Mouse (Mus musculus) forebrain, embryonic 15.5 days (tissue): ENCODE results near the gene Slc25a34. TPM values are rescaled to one million over a fixed set of nuclear protein-coding genes. Genes with fewer than 3 reads are reported as not detected.

Experiments
- ATAC-seq: fragments of 200-750 bp; cut with Nextera tagmentation; replicated peaks from 2 replicates; pipeline ENCODE4 v1.8.0; 2017; ENCODE audit warnings: mild to moderate bottlenecking, moderate TSS enrichment, moderate library complexity
- H3K27ac ChIP-seq: fragments of 300-500 bp; sonication (generic); replicated peaks from 2 replicates; pipeline ENCODE4 v1.5.1; 2015; ENCODE audit warnings: mild to moderate bottlenecking, inconsistent platforms
- H3K27me3 ChIP-seq: fragments of 300-500 bp; sonication (generic); 2 replicates; pipeline ENCODE4 v1.6.1; 2015; ENCODE audit warnings: inconsistent platforms
- H3K36me3 ChIP-seq: fragments of 300-500 bp; sonication (generic); 2 replicates; pipeline ENCODE4 v1.6.1; 2015; ENCODE audit warnings: mild to moderate bottlenecking, inconsistent platforms
- H3K4me1 ChIP-seq: fragments of 300-500 bp; sonication (generic); 2 replicates; pipeline ENCODE4 v1.6.1; 2015; ENCODE audit warnings: inconsistent platforms
- H3K4me2 ChIP-seq: fragments of 300-500 bp; sonication (generic); replicated peaks from 2 replicates; pipeline ENCODE4 v1.6.1; 2015; ENCODE audit warnings: mild to moderate bottlenecking, inconsistent platforms
- H3K4me3 ChIP-seq: fragments of 300-500 bp; sonication (generic); 2 replicates; pipeline ENCODE4 v1.5.1; 2015; ENCODE audit warnings: mild to moderate bottlenecking, inconsistent platforms
- H3K9ac ChIP-seq: fragments of 300-500 bp; sonication (generic); replicated peaks from 2 replicates; pipeline ENCODE4 v1.6.1; 2015; ENCODE audit warnings: mild to moderate bottlenecking, inconsistent platforms
- H3K9me3 ChIP-seq: fragments of 300-500 bp; sonication (generic); 2 replicates; pipeline ENCODE4 v1.6.1; 2016; ENCODE audit warnings: inconsistent platforms
- WGBS: fragments of 180-500 bp; shearing (Covaris S2); methylation state at CpG from one replicate; pipeline ENCODE4 v1.1.7; 2015; ENCODE audit warnings: mixed read lengths; 5-methylcytosine and 5-hydroxymethylcytosine counted together
- polyA plus RNA-seq: library from polyadenylated mRNA; unstranded; fragments of >200 nt; fragmentation: Nextera tagmentation; extraction: Ambion mirVana; gene quantifications from 2 replicates; pipeline ENCODE4 v1.2.1, GENCODE M21; 2015

The Slc25a34 gene
- polyA plus RNA-seq, 1 experiment from 2014 or later: 0.14 TPM

DNA sequence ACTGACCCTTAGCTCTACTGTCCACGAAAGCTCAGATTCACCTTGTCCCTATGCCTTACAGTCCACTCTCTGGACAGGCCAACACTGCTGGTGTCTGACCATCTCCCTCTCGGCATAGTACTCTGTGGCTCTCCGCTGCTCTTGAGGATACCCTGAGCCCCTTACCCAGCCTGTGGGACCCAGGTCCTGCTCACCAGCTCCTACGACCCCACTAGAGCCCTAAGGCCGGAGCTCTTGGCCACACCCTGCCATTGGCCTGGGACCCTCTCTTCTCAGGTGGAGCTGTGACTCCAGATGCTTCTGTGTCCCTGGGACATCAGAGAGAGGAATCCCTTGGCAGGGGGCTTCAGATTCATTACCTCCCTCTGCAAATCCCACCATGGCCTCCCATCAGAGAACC lies 18.2 kb downstream of the Slc25a34 start:
- no peak overlapping the region for H3K4me2 ChIP-seq
- no peak overlapping the region for H3K27ac ChIP-seq
- no peaks in the 10 kb centered on the region for H3K36me3 ChIP-seq
- H3K27me3 ChIP-seq: 0 out of 2 replicates have a peak, but pooled peaks cover under 1% of the 10 kb centered on the region
- H3K4me3 ChIP-seq: no peak overlapping the region
- WGBS: 94% methylated on average over 5 of the region's 5 CpGs
- H3K9ac ChIP-seq: no peak overlapping the region
- no peak for ATAC-seq
- H3K9me3 ChIP-seq: no peaks in the 10 kb centered on the region
- no peaks in the 10 kb centered on the region for H3K4me1 ChIP-seq

DNA sequence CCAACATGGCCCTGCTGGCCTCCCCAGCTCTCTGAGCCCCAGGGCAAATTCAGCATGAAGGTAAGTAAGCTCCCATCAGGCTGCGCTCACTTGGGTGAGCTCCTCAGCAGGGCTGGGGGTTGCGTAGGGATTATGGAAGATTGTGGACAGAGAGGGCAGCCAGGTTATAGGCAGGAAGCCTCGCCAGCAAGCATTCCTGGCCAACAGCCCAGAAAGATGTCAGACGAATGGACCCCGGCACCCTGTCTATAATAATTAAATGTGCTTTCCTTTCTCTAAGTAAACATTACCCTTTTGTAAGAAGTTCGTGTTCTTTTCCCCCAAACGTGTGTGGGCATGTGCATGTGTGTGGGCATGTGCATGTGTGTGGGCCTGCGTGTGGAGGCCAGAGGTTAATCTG lies 19.1 kb downstream of the Slc25a34 start:
- no peak for ATAC-seq
- H3K36me3 ChIP-seq: no peaks in the 10 kb centered on the region
- peaks cover 10% of the 10 kb centered on the region for H3K27me3 ChIP-seq
- no peak overlapping the region for H3K9ac ChIP-seq
- WGBS: 55% methylated on average over 8 of the region's 8 CpGs
- no peaks in the 10 kb centered on the region for H3K9me3 ChIP-seq
- H3K4me3 ChIP-seq: no peak overlapping the region
- H3K4me2 ChIP-seq: no peak overlapping the region
- H3K4me1 ChIP-seq: peaks cover 5% of the 10 kb centered on the region; the same call in 1 of the 2 replicates
- H3K27ac ChIP-seq: no peak overlapping the region

- Histone ChIP-seq H3K27me3 (peaks cover 16% of the 10 kb centered on the region), H3K9me3 (no peaks in the 10 kb centered on the region), H3K4me1 (peaks cover 11% of the 10 kb centered on the region), H3K9ac (no peak overlapping the region), H3K4me2 (no peak overlapping the region), H3K36me3 (no peaks in the 10 kb centered on the region), H3K27ac (no peak overlapping the region), H3K4me3 (no peak overlapping the region)
- WGBS: 72% methylated on average over 4 of the region's 4 CpGs
- no peak for ATAC-seq
Measured at GRCm38 (mm10) chr4:141603921-141604320, 19.7 kb downstream of the Slc25a34 start.

- Histone ChIP-seq H3K4me2 (no peak overlapping the region), H3K9ac (no peak overlapping the region), H3K9me3 (no peaks in the 10 kb centered on the region), H3K36me3 (no peaks in the 10 kb centered on the region), H3K4me1 (peaks cover 18% of the 10 kb centered on the region), H3K27ac (no peak overlapping the region), H3K4me3 (no peak overlapping the region), H3K27me3 (peaks cover 25% of the 10 kb centered on the region)
- no peak for ATAC-seq
- 88% methylated on average over 11 of the region's 11 CpGs for WGBS
Measured at GRCm38 (mm10) chr4:141602523-141603223, 20.9 kb downstream of the Slc25a34 start.

GRCm38 (mm10) chr4:141601148-141601862 lies 22.3 kb downstream of the Slc25a34 start:
- H3K9ac ChIP-seq: no peak overlapping the region
- no peak overlapping the region for H3K4me3 ChIP-seq
- peaks cover 25% of the 10 kb centered on the region for H3K27me3 ChIP-seq
- no peak overlapping the region for H3K4me2 ChIP-seq
- H3K36me3 ChIP-seq: no peaks in the 10 kb centered on the region
- no peaks in the 10 kb centered on the region for H3K9me3 ChIP-seq
- no peak for ATAC-seq
- peaks cover 18% of the 10 kb centered on the region for H3K4me1 ChIP-seq
- WGBS: 66% methylated on average over 12 of the region's 12 CpGs
- H3K27ac ChIP-seq: no peak overlapping the region

GRCm38 (mm10) chr4:141600364-141600763 lies 23.3 kb downstream of the Slc25a34 start:
- no peaks in the 10 kb centered on the region for H3K9me3 ChIP-seq
- no peak overlapping the region for H3K9ac ChIP-seq
- peaks cover 25% of the 10 kb centered on the region for H3K27me3 ChIP-seq
- no peak overlapping the region for H3K4me3 ChIP-seq
- 22% methylated on average over 6 of the region's 6 CpGs for WGBS
- H3K4me1 ChIP-seq: peaks cover 18% of the 10 kb centered on the region
- no peaks in the 10 kb centered on the region for H3K36me3 ChIP-seq
- peak overlapping the region; percentile 91; the same call in 1 of the 2 replicates for H3K4me2 ChIP-seq
- peak; percentile 18; the same call in 1 of the 2 replicates for ATAC-seq
- no peak overlapping the region for H3K27ac ChIP-seq

GRCm38 (mm10) chr4:141599251-141600141 lies 24.1 kb downstream of the Slc25a34 start:
- ATAC-seq: peak; percentile 18; the same call in 1 of the 2 replicates
- Histone ChIP-seq H3K4me2 (peak overlapping the region; percentile 91), H3K27me3 (peaks cover 25% of the 10 kb centered on the region), H3K27ac (no peak overlapping the region), H3K9ac (peak overlapping the region; percentile 63), H3K4me3 (peak overlapping the region; percentile 57), H3K36me3 (no peaks in the 10 kb centered on the region), H3K4me1 (peaks cover 18% of the 10 kb centered on the region), H3K9me3 (no peaks in the 10 kb centered on the region)
- WGBS: 2% methylated on average over 42 of the region's 57 CpGs

DNA sequence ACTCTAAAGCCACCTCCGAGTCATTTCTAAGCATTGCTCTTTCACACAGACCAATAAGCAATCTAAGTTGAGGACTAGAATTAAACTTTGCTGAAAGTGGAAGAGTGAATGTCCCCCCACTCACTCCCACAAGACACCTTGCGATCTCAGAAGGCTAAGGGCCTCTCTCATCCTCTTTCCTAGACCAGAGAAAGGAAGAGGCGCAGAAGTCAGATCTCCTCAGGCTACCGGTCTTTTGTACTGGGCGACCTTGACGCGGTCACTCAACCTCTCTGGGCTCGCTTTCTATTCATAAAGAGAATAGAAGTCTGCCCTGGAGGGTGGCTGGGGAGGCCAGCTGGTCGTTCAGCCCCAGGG lies 24.7 kb downstream of the Slc25a34 start:
- Histone ChIP-seq H3K27me3 (peaks cover 25% of the 10 kb centered on the region), H3K4me2 (peak overlapping the region; percentile 91), H3K36me3 (no peaks in the 10 kb centered on the region), H3K4me1 (peaks cover 18% of the 10 kb centered on the region), H3K9me3 (no peaks in the 10 kb centered on the region), H3K27ac (no peak overlapping the region), H3K9ac (peak overlapping the region; percentile 63), H3K4me3 (peak overlapping the region; percentile 57)
- 5% methylated on average over 9 of the region's 9 CpGs for WGBS
- no peak for ATAC-seq

GRCm38 (mm10) chr4:141598199-141598893 lies 25.3 kb downstream of the Slc25a34 start:
- 3% methylated on average over 19 of the region's 19 CpGs for WGBS
- peak overlapping the region; percentile 57 for H3K4me3 ChIP-seq
- H3K9me3 ChIP-seq: no peaks in the 10 kb centered on the region
- H3K27ac ChIP-seq: no peak overlapping the region
- peaks cover 18% of the 10 kb centered on the region for H3K4me1 ChIP-seq
- H3K4me2 ChIP-seq: peak overlapping the region; percentile 91
- H3K27me3 ChIP-seq: peaks cover 25% of the 10 kb centered on the region
- H3K36me3 ChIP-seq: no peaks in the 10 kb centered on the region
- peak overlapping the region; percentile 16; the same call in 1 of the 2 replicates for H3K9ac ChIP-seq
- ATAC-seq: no peak

DNA sequence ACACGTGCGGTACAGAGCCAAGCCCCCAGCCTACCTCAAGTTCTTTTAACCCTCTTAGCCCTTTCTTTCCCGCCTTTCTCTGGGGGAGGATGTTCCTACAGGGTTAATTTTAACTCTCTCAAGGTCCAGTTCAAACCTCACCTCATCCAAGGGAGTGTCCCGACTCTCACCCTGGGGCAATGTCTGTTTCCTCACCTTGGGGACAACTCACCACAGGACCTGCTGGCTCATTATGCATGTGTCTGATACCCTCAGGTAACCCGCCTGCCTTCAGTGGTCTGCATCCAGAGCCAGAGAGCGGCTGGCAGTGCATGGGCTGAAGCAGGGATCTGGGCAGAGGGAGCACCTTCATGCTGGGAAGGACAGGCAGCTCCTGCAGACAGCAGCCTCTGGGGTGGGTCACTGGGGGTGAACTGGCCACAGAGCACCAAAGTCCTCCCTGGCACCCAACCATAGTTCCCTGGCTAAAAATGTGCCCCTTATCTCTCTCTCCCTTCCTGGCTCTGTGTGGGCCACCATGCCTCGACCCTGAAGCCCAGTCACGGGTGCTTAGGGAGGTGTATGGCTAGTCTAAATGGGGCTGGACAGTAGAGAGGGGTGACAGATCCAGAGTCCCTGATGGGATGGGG lies 26.8 kb downstream of the Slc25a34 start:
- peaks cover 18% of the 10 kb centered on the region for H3K4me1 ChIP-seq
- H3K27ac ChIP-seq: no peak overlapping the region
- no peak for ATAC-seq
- no peaks in the 10 kb centered on the region for H3K9me3 ChIP-seq
- H3K36me3 ChIP-seq: no peaks in the 10 kb centered on the region
- WGBS: 86% methylated on average over 8 of the region's 8 CpGs
- peaks cover 25% of the 10 kb centered on the region for H3K27me3 ChIP-seq
- no peak overlapping the region for H3K4me3 ChIP-seq
- no peak overlapping the region for H3K4me2 ChIP-seq
- H3K9ac ChIP-seq: no peak overlapping the region

GRCm38 (mm10) chr4:141595605-141596268 lies 27.9 kb downstream of the Slc25a34 start:
- Histone ChIP-seq H3K9ac (no peak overlapping the region), H3K27ac (no peak overlapping the region), H3K9me3 (no peaks in the 10 kb centered on the region), H3K27me3 (peaks cover 25% of the 10 kb centered on the region), H3K4me2 (no peak overlapping the region), H3K4me3 (no peak overlapping the region), H3K4me1 (peaks cover 18% of the 10 kb centered on the region), H3K36me3 (no peaks in the 10 kb centered on the region)
- ATAC-seq: no peak
- WGBS: 78% methylated on average over 9 of the region's 9 CpGs
